Mouse (Mus musculus) bone marrow, adult 2 months (tissue): ENCODE measurements at regions not wholly inside any gene's neighbourhood (a gene's known extent, or its start where the extent isn't known, plus 50 kb on each side); places are given as distances from the start of the nearest gene placed in this dataset.

ENCODE experiments used
- CTCF ChIP-seq: fragments of 200-500 bp; IDR thresholded peaks from 2 replicates; pipeline ENCODE4 v1.5.1; 2011; ENCODE audit warnings: low read length, control low read depth; ENCODE audit not compliant: control insufficient read depth, insufficient read depth
- POLR2A ChIP-seq: fragments of 200-500 bp; IDR thresholded peaks from 2 replicates; pipeline ENCODE4 v1.6.1; 2011; ENCODE audit warnings: low read depth, mild to moderate bottlenecking, control low read depth, low read length, borderline replicate concordance; ENCODE audit not compliant: control insufficient read depth

- TF ChIP-seq POLR2A (no peak), CTCF (no peak)
These were observed 323.5 kb upstream of the Mgmt start for GRCm38 (mm10) chr7:136570911-136571310.
